Mouse (Mus musculus): Measurements from ENCODE around the gene Fgfr1op2.

- TF ChIP-seq CTCF (IDR thresholded peaks at IDR 0.05; ENCODE audit: control insufficient read depth, insufficient read depth, low read length) = no peak
- TF ChIP-seq POLR2A (IDR thresholded peaks at IDR 0.05; ENCODE audit: borderline replicate concordance, control insufficient read depth, low read depth, low read length) = no peak
Measured at GRCm38 (mm10) chr6:146530363-146530762, 46.6 kb upstream of the Fgfr1op2 start.
